In genomic region chr14:26576255-26576780, GRCm38 (mm10) we compare ENCODE assay signal across 24 mouse cellular contexts. TPM values are rescaled to one million over a fixed set of nuclear protein-coding genes. Genes with fewer than 3 reads are reported as not detected.
A peak's percentile ranks its signal among the peaks of the same experiment; 100 is the strongest.
DNase-seq lines count a peak whose midpoint lies in the region; ATAC-seq and TF ChIP-seq lines count a peak whose summit lies in the region.
"Had no signal": no experiment of that assay in that cellular context is flagged by ENCODE, and none has a peak within 500 bp of the region (broad histone marks: within the 10 kb centered on the region; RNA-seq: fewer than 3 reads in every experiment).

No protein-coding gene starts in this region.

- peak; percentile 75 for ATAC-seq in Patski
- no peak for ATAC-seq in inflammation-experienced regulatory T-cells, adult 6 months
- ATAC-seq: activated CD4-positive, CD25-positive, alpha-beta regulatory T cell, adult 4 months; forebrain, embryonic 15.5 days; intestine, postnatal 0 days; lung, postnatal 0 days; midbrain, embryonic 13.5 days had no signal

- CTCF ChIA-PET in Patski (lab: Charles Lee) = interaction anchor here (0.8 to 1.5 kb wide), 4 partner anchors 9 to 72 kb away, joined by 3 to 4 read pairs (median 4); no protein-coding TSS in a partner anchor

- in situ Hi-C loops in Patski (cut with MboI; ENCODE audit: low pct_unique_long_range_greater_than_20kb) = no loop called here

- H3K27me3 ChIP-seq in Patski = no peaks in the 10 kb centered on the region
- H3K27me3 ChIP-seq: embryonic facial prominence, embryonic 12.5 days; forebrain, embryonic 15.5 days; hindbrain, embryonic 13.5 days; limb, embryonic 15.5 days; liver, embryonic 13.5 days; midbrain, embryonic 13.5 days had no signal

- POLR2A ChIA-PET in Patski (lab: Charles Lee) = interaction anchor here (0.7 kb wide), 1 partner anchor 16 kb away, joined by 3 read pairs; no protein-coding TSS in a partner anchor

- DNase-seq in gastrocnemius, adult 18-20 months (ENCODE audit: low spot score) = peak; percentile 19
- no peak for DNase-seq in gastrocnemius, postnatal 4 days (ENCODE audit: low spot score in 2 of 2)
- DNase-seq in Patski (ENCODE audit: low read depth, low spot score) = peak; percentile 54
- DNase-seq in brain, adult 2 months (ENCODE audit: low read depth, low spot score) = peak; percentile 18
- DNase-seq in cerebellum, postnatal 36 days = peak; percentile 6 to 18
- DNase-seq: adrenal gland, adult 2 months; adrenal gland, postnatal 36 days; B cell, adult 2 months; embryo, embryonic 11 days; heart, adult 11 months; heart, postnatal 4 days; kidney, postnatal 4 days; liver, embryonic 13.5 days; thymus, adult 2 months; thymus, postnatal 4 days had no signal

- TF ChIP-seq CTCF in Patski (IDR thresholded peaks at IDR 0.05) = no peak

RNA-seq across cellular contexts. Expression of gene Dennd6a, which starts 2.7 kb away (rescaled TPM):
- total RNA-seq in gastrocnemius, adult 18-20 months (2021) = 1 to 10 TPM; 6.7 to 7.8 TPM
- total RNA-seq in gastrocnemius, postnatal 4 days (2021) = 10 to 100 TPM; 21.5 to 24.3 TPM
- polyA plus RNA-seq in Patski (2021) = 23.6 TPM
- 1 to 10 TPM; 3.3 to 7.0 (median 3.4) TPM for polyA plus RNA-seq in inflammation-experienced regulatory T-cells, adult 6 months (2017; shearing (Covaris generic))

RNA-seq across cellular contexts. Expression of gene Slmap, which starts 41.6 kb away (rescaled TPM):
- total RNA-seq in gastrocnemius, adult 18-20 months (2021) = 10 to 100 TPM; 73.5 to 95.6 TPM
- 100 to 1,000 TPM in 1 of 2 experiments, 10 to 100 TPM in 1; 94.8 to 116 TPM for total RNA-seq in gastrocnemius, postnatal 4 days (2021)
- 121 TPM for polyA plus RNA-seq in Patski (2021)
- 10 to 100 TPM; 17.6 to 23.4 (median 19.2) TPM for polyA plus RNA-seq in inflammation-experienced regulatory T-cells, adult 6 months (2017; shearing (Covaris generic))

Comparison
In these comparisons a context has a peak if more than half of its experiments do, and no peak if none do; other contexts are left out.
1. DNase-seq: peak in gastrocnemius, adult 18-20 months (single experiment), Patski (single experiment), brain, adult 2 months (single experiment) and cerebellum, postnatal 36 days (2 of 2); none in gastrocnemius, postnatal 4 days (0 of 2).